Comparison of ENCODE assay signal across 10 mouse cellular contexts in the genomic region with DNA sequence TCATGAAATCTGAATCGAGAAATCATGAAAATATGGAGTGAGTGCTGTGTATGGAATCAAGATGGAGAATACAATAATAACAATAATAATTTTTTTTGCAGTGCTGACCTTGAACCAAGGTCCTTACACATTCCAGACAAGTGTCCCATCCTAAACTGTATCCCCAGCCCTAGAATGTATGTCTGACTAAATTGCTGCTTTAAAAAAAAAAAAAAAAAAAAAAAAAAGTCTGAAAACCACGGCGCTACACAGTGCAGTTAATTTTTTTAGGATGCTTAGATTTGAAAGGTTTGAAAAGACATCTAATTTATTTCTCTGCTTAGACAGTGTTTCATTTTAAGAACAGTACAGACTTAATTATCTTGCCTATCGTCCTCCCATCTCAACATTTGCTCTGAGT. TPM values are rescaled to one million over a fixed set of nuclear protein-coding genes. Genes with fewer than 3 reads are reported as not detected.
DNase-seq lines count a peak whose midpoint lies in the region; ATAC-seq and TF ChIP-seq lines count a peak whose summit lies in the region.
"Had no signal": no experiment of that assay in that cellular context is flagged by ENCODE, and none has a peak within 500 bp of the region (broad histone marks: within the 10 kb centered on the region; RNA-seq: fewer than 3 reads in every experiment).

No protein-coding gene starts in this region.

- peak overlapping the region; percentile 74 for H3K4me3 ChIP-seq in kidney, postnatal 0 days (replicated peaks; ENCODE audit: low read depth, low read length)
- H3K4me3 ChIP-seq in forebrain, embryonic 12.5 days (replicated peaks): peak overlapping the region; percentile 57
- H3K4me3 ChIP-seq in limb, embryonic 10.5 days: peak overlapping the region; percentile 69; the same call in 1 of the 2 replicates
- peak overlapping the region; percentile 18 for H3K4me3 ChIP-seq in myocyte

- no peak for TF ChIP-seq CTCF in kidney, postnatal 0 days (IDR thresholded peaks at IDR 0.05; ENCODE audit: low read depth)

- no peaks in the 10 kb centered on the region for H3K27me3 ChIP-seq in kidney, postnatal 0 days (ENCODE audit: insufficient read depth, low read length)
- no peaks in the 10 kb centered on the region for H3K27me3 ChIP-seq in forebrain, embryonic 12.5 days
- no peaks in the 10 kb centered on the region for H3K27me3 ChIP-seq in limb, embryonic 10.5 days (ENCODE audit: low read depth, poor library complexity, severe bottlenecking)
- no peaks in the 10 kb centered on the region for H3K27me3 ChIP-seq in myocyte (ENCODE audit: control insufficient read depth, insufficient read depth, insufficient read length)

- no peak overlapping the region for H3ac ChIP-seq in myocyte (ENCODE audit: control insufficient read depth, insufficient read length)

- H3K4me2 ChIP-seq in kidney, postnatal 0 days (ENCODE audit: low read length): peak overlapping the region; percentile 87
- peak overlapping the region; percentile 58 for H3K4me2 ChIP-seq in forebrain, embryonic 12.5 days
- H3K4me2 ChIP-seq in myocyte (ENCODE audit: low read depth): peak overlapping the region; percentile 63

- H3K36me3 ChIP-seq in kidney, postnatal 0 days (ENCODE audit: insufficient read depth, low read length): no peaks in the 10 kb centered on the region
- no peaks in the 10 kb centered on the region for H3K36me3 ChIP-seq in forebrain, embryonic 12.5 days (replicated peaks)
- no peaks in the 10 kb centered on the region for H3K36me3 ChIP-seq in limb, embryonic 10.5 days
- H3K36me3 ChIP-seq in myocyte (ENCODE audit: control insufficient read depth, insufficient read depth): no peaks in the 10 kb centered on the region

- TF ChIP-seq POLR2A in myocyte (IDR thresholded peaks at IDR 0.05; ENCODE audit: insufficient read length, low read depth): no peak

- no peak overlapping the region for H3K9ac ChIP-seq in kidney, postnatal 0 days (ENCODE audit: low read depth, low read length)
- peak overlapping the region; percentile 77; the same call in 1 of the 2 replicates for H3K9ac ChIP-seq in forebrain, embryonic 12.5 days

- H3K27ac ChIP-seq in kidney, postnatal 0 days: no peak overlapping the region
- H3K27ac ChIP-seq in forebrain, embryonic 12.5 days: no peak overlapping the region
- H3K27ac ChIP-seq in limb, embryonic 10.5 days: no peak overlapping the region

- no peaks in the 10 kb centered on the region for H3K9me3 ChIP-seq in kidney, postnatal 0 days (replicated peaks; ENCODE audit: low read length)
- no peaks in the 10 kb centered on the region for H3K9me3 ChIP-seq in forebrain, embryonic 12.5 days
- no peaks in the 10 kb centered on the region for H3K9me3 ChIP-seq in limb, embryonic 10.5 days (replicated peaks)
- H3K9me3 ChIP-seq: megakaryocyte, embryonic 14.5 days had no signal

- 71% methylated on average over 4 of the region's 4 CpGs for WGBS in kidney, postnatal 0 days
- 85% methylated on average over 4 of the region's 4 CpGs for WGBS in forebrain, embryonic 12.5 days
- WGBS in limb, embryonic 10.5 days: 91% methylated on average over 4 of the region's 4 CpGs

- no peak for DNase-seq in kidney, postnatal 0 days (ENCODE audit: low spot score)
- no peak for DNase-seq in kidney, postnatal 14 days
- DNase-seq in limb, embryonic 10.5 days (ENCODE audit: low spot score): no peak
- DNase-seq in spleen, postnatal 10 days (ENCODE audit: low spot score in 2 of 2): no peak
- DNase-seq in left cerebral cortex, adult 9 months (ENCODE audit: low spot score in 2 of 2): no peak
- no peak for DNase-seq in layer of hippocampus, adult 18-20 months (ENCODE audit: low spot score in 2 of 2)

- no peaks in the 10 kb centered on the region for H3K4me1 ChIP-seq in kidney, postnatal 0 days (replicated peaks; ENCODE audit: insufficient read depth, low read length)
- no peaks in the 10 kb centered on the region for H3K4me1 ChIP-seq in forebrain, embryonic 12.5 days
- H3K4me1 ChIP-seq in limb, embryonic 10.5 days: 0 out of 2 replicates have a peak, but pooled peaks cover 9% of the 10 kb centered on the region

- ATAC-seq in kidney, postnatal 0 days (replicated peaks; ENCODE audit: low FRiP score, low read depth): no peak
- ATAC-seq in forebrain, embryonic 12.5 days (ENCODE audit: low FRiP score): peak; percentile 10; the same call in 1 of the 2 replicates
- ATAC-seq: inflammation-experienced regulatory T-cells, adult 6 months had no signal

- no peaks in the 10 kb centered on the region for H3K79me2 ChIP-seq in myocyte (ENCODE audit: control insufficient read depth, insufficient read depth)

TF ChIP-seq in myocyte, 11 proteins besides CTCF, POLR2A, EP300 and RAD21:
- no peak for TF ChIP-seq USF1 (IDR thresholded peaks at IDR 0.05; ENCODE audit: low read depth)
- no peak for TF ChIP-seq TCF12 (IDR thresholded peaks at IDR 0.05; ENCODE audit: insufficient read depth, poor library complexity, severe bottlenecking)
- no peak for TF ChIP-seq SRF (IDR thresholded peaks at IDR 0.05; ENCODE audit: control insufficient read depth, insufficient read length, low read depth)
- no peak for TF ChIP-seq POLR2AphosphoS2 (IDR thresholded peaks at IDR 0.05; ENCODE audit: insufficient read length, low read depth)
- no peak for TF ChIP-seq MAX (IDR thresholded peaks at IDR 0.05; ENCODE audit: low read depth)
- no peak for TF ChIP-seq REST (IDR thresholded peaks at IDR 0.05; ENCODE audit: insufficient read depth, insufficient read length)
- TF ChIP-seq TCF3 (IDR thresholded peaks at IDR 0.05; ENCODE audit: insufficient read length, low read depth): no peak
- TF ChIP-seq E2F4 (IDR thresholded peaks at IDR 0.05; ENCODE audit: insufficient read depth): no peak
- no peak for TF ChIP-seq MYOD1 (IDR thresholded peaks at IDR 0.05; ENCODE audit: control insufficient read depth in 1 of 3, insufficient read length in 2 of 3, low read depth in 2 of 3)
- TF ChIP-seq MYOG (IDR thresholded peaks at IDR 0.05; ENCODE audit: control insufficient read depth in 1 of 3, insufficient read depth in 1 of 3, insufficient read length in 2 of 3, low read depth in 2 of 3): no peak

RNA-seq across cellular contexts. Expression of a gene that starts 15.3 kb away (rescaled TPM):
- polyA plus RNA-seq in kidney, postnatal 0 days (2015; fragmentation: Nextera tagmentation; extraction: Ambion mirVana): 14.1 and 14.6 TPM in 2 replicates
- polyA plus RNA-seq in forebrain, embryonic 12.5 days (2016; fragmentation: Nextera tagmentation; extraction: Ambion mirVana): 27.6 and 28.8 TPM in 2 replicates
- polyA plus RNA-seq in limb, embryonic 10.5 days (2016; fragmentation: Nextera tagmentation; extraction: Ambion mirVana): 17.7 and 21.4 TPM in 2 replicates
- polyA plus RNA-seq in myocyte (2012; fragmentation: generic; extraction: Trizol): 11.5 TPM
- 10 to 100 TPM; 57.0 to 58.6 TPM for total RNA-seq in layer of hippocampus, adult 18-20 months (2021)

RNA-seq across cellular contexts. Expression of a gene that starts 35.8 kb away (rescaled TPM):
- 15.7 and 16.4 TPM in 2 replicates for polyA plus RNA-seq in kidney, postnatal 0 days (2015; fragmentation: Nextera tagmentation; extraction: Ambion mirVana)
- 5.9 and 6.0 TPM in 2 replicates for polyA plus RNA-seq in forebrain, embryonic 12.5 days (2016; fragmentation: Nextera tagmentation; extraction: Ambion mirVana)
- 6.2 and 6.5 TPM in 2 replicates for polyA plus RNA-seq in limb, embryonic 10.5 days (2016; fragmentation: Nextera tagmentation; extraction: Ambion mirVana)
- 0.02 TPM for polyA plus RNA-seq in myocyte (2012; fragmentation: generic; extraction: Trizol)
- 1 to 10 TPM; 3.6 to 3.7 TPM for total RNA-seq in layer of hippocampus, adult 18-20 months (2021)

Comparison
In these comparisons a context has a peak if more than half of its experiments do, and no peak if none do; other contexts are left out.
1. H3K4me3 ChIP-seq: peak in every context shown above with its lines; median percentile 74 in kidney, postnatal 0 days; 69 in limb, embryonic 10.5 days; 57 in forebrain, embryonic 12.5 days; 18 in myocyte.